Mouse (Mus musculus) kidney, postnatal 0 days (tissue): Measurements from ENCODE around the gene Fgfr4. TPM values are rescaled to one million over a fixed set of nuclear protein-coding genes. Genes with fewer than 3 reads are reported as not detected.
"Not testable (repeated sequence)": the region's sequence is repeated elsewhere in the genome, so short reads cannot be mapped to it uniquely, and the experiment has no call there.

Experiments
- ATAC-seq: fragments of 200-750 bp; cut with Nextera tagmentation; replicated peaks from 2 replicates; pipeline ENCODE4 v1.8.0; 2017; ENCODE audit warnings: low read depth, moderate number of reproducible peaks, moderate TSS enrichment, moderate library complexity; ENCODE audit not compliant: low FRiP score
- DNase-seq: peaks from one replicate; pipeline ENCODE4 v3.0.0-alpha.2; 2016; ENCODE audit warnings: low spot score
- H3K27ac ChIP-seq: fragments of 300-500 bp; sonication (generic); 2 replicates; pipeline ENCODE4 v1.5.1; 2014; ENCODE audit warnings: mild to moderate bottlenecking
- H3K27me3 ChIP-seq: fragments of 300-500 bp; sonication (generic); 2 replicates; pipeline ENCODE4 v1.6.1; 2014; ENCODE audit warnings: low read length, mixed read lengths; ENCODE audit not compliant: insufficient read depth
- H3K36me3 ChIP-seq: fragments of 300-500 bp; sonication (generic); 2 replicates; pipeline ENCODE4 v1.6.1; 2014; ENCODE audit warnings: low read length, mixed read lengths; ENCODE audit not compliant: insufficient read depth
- H3K4me1 ChIP-seq: fragments of 300-500 bp; sonication (generic); replicated peaks from 2 replicates; pipeline ENCODE4 v1.6.1; 2014; ENCODE audit warnings: antibody characterized with exemption, low read length, mixed read lengths; ENCODE audit not compliant: insufficient read depth
- H3K4me2 ChIP-seq: fragments of 300-500 bp; sonication (generic); 2 replicates; pipeline ENCODE4 v1.6.1; 2014; ENCODE audit warnings: mild to moderate bottlenecking, low read length, moderate library complexity, mixed read lengths
- H3K4me3 ChIP-seq: fragments of 300-500 bp; sonication (generic); replicated peaks from 2 replicates; pipeline ENCODE4 v1.5.1; 2014; ENCODE audit warnings: low read depth, low read length
- H3K9ac ChIP-seq: fragments of 300-500 bp; sonication (generic); 2 replicates; pipeline ENCODE4 v1.6.1; 2014; ENCODE audit warnings: low read depth, low read length
- H3K9me3 ChIP-seq: fragments of 300-500 bp; sonication (generic); replicated peaks from 2 replicates; pipeline ENCODE4 v1.6.1; 2016; ENCODE audit warnings: low read length, inconsistent platforms, mixed read lengths
- CTCF ChIP-seq: IDR thresholded peaks from 2 replicates; pipeline ENCODE4 v1.5.1; 2016; ENCODE audit warnings: antibody characterized with exemption, low read depth, mild to moderate bottlenecking, moderate library complexity
- WGBS: fragments of 180-500 bp; shearing (Covaris S2); extraction: QIAGEN DNeasy Blood & Tissue Kit; methylation state at CpG from one replicate; pipeline ENCODE4 v1.1.7; 2014; 5-methylcytosine and 5-hydroxymethylcytosine counted together
- polyA plus RNA-seq: library from polyadenylated mRNA; unstranded; fragments of >200 nt; fragmentation: Nextera tagmentation; extraction: Ambion mirVana; gene quantifications from 2 replicates; pipeline ENCODE4 v1.2.1, GENCODE M21; 2015

Fgfr4 gene
- polyA plus RNA-seq, 1 experiment from 2014 or later = 14.6 TPM

DNA sequence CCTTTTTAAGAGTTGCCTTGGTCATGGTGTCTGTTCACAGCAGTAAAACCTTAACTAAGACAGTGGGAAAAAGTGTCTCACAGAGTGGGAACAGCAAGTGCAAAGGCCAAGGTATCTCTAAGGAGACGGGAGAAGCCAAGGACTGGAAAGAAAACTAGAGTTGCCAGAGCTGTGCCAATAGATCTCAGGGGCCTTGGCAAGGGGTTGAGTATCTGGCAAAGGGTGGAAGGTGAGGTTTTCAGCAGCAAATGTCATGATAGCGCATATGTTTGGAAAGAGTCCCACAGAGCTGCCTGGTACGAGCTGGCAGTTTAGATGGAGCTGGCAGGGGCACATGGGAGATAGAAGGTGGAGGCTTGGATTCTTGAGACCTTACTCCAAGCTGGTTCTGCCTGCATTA, 27.2 kb downstream of the Fgfr4 start:
- H3K4me1 ChIP-seq = no peaks in the 10 kb centered on the region
- ATAC-seq (no peak), DNase-seq (no peak)
- H3K36me3 ChIP-seq = no peaks in the 10 kb centered on the region
- H3K27me3 ChIP-seq = no peaks in the 10 kb centered on the region
- no peak overlapping the region for H3K4me2 ChIP-seq
- no peak overlapping the region for H3K4me3 ChIP-seq
- no peak for TF ChIP-seq CTCF
- no peaks in the 10 kb centered on the region for H3K9me3 ChIP-seq
- H3K27ac ChIP-seq = no peak overlapping the region
- WGBS = 92% methylated on average over 3 of the region's 3 CpGs
- no peak overlapping the region for H3K9ac ChIP-seq

- H3K9ac ChIP-seq = peak overlapping the region; percentile 27; the same call in 1 of the 2 replicates
- 77% methylated on average over 2 of the region's 2 CpGs for WGBS
- ATAC-seq = no peak
These were observed 29.3 kb downstream of the Fgfr4 start for GRCm38 (mm10) chr13:55181786-55182172.

GRCm38 (mm10) chr13:55182173-55182894, 29.9 kb downstream of the Fgfr4 start:
- peak overlapping the region; percentile 60 for H3K4me2 ChIP-seq
- peak overlapping the region; percentile 27 for H3K9ac ChIP-seq
- 1% methylated on average over 23 of the region's 23 CpGs for WGBS
- no peaks in the 10 kb centered on the region for H3K27me3 ChIP-seq
- TF ChIP-seq CTCF = peak; percentile 70
- H3K27ac ChIP-seq = peak overlapping the region; percentile 78
- no peaks in the 10 kb centered on the region for H3K9me3 ChIP-seq
- no peaks in the 10 kb centered on the region for H3K4me1 ChIP-seq
- no peaks in the 10 kb centered on the region for H3K36me3 ChIP-seq
- ATAC-seq (peak; percentile 93), DNase-seq (peak; percentile 97)
- peak overlapping the region; percentile 17 for H3K4me3 ChIP-seq

More at GRCm38 (mm10) chr13:55181786-55182172, 29.3 kb downstream of the Fgfr4 start:
- no peak for TF ChIP-seq CTCF
- Histone ChIP-seq H3K4me3 (peak overlapping the region; percentile 17; the same call in 1 of the 2 replicates), H3K27me3 (no peaks in the 10 kb centered on the region), H3K9me3 (no peaks in the 10 kb centered on the region), H3K27ac (peak overlapping the region; percentile 78), H3K4me1 (no peaks in the 10 kb centered on the region), H3K4me2 (peak overlapping the region; percentile 60), H3K36me3 (no peaks in the 10 kb centered on the region)
- no peak for DNase-seq

GRCm38 (mm10) chr13:55183382-55183781, 30.9 kb downstream of the Fgfr4 start:
- Histone ChIP-seq H3K27me3 (no peaks in the 10 kb centered on the region), H3K4me1 (no peaks in the 10 kb centered on the region), H3K9ac (no peak overlapping the region), H3K4me2 (no peak overlapping the region), H3K4me3 (no peak overlapping the region), H3K9me3 (no peaks in the 10 kb centered on the region), H3K36me3 (no peaks in the 10 kb centered on the region), H3K27ac (no peak overlapping the region)
- ATAC-seq = no peak
- WGBS = 89% methylated on average over 6 of the region's 6 CpGs
- no peak for DNase-seq
- TF ChIP-seq CTCF = no peak

DNA sequence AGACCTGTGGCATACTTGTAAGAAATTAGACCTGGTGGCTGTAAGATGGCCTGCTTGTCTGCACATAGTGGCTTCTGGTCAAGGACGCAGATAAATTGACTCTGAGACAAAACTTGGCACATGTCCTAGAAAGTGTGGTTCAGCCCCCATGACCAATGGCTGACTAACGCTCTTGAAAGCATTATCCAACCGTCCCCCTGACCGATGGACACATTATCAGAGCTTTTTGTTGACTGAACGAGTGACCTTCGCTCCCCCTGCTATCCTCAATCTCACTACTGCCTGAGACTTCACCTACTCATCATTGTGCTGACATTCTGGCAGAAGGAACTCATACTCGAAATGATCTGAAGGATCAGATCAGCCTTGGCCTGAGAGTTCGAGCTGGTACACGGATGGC, 34.6 kb downstream of the Fgfr4 start:
- not testable (repeated sequence) for DNase-seq, H3K4me1 ChIP-seq, H3K36me3 ChIP-seq, H3K4me2 ChIP-seq, ATAC-seq, H3K9me3 ChIP-seq, H3K27me3 ChIP-seq, H3K4me3 ChIP-seq, H3K9ac ChIP-seq, H3K27ac ChIP-seq
- 26% methylated on average over 3 of the region's 9 CpGs for WGBS

GRCm38 (mm10) chr13:55189531-55190107, 37.2 kb downstream of the Fgfr4 start:
- DNase-seq (no peak), ATAC-seq (peak; percentile 4; the same call in 1 of the 2 replicates)
- H3K4me2 ChIP-seq = peak overlapping the region; percentile 52
- WGBS = 4% methylated on average over 12 of the region's 12 CpGs
- no peaks in the 10 kb centered on the region for H3K27me3 ChIP-seq
- TF ChIP-seq CTCF = no peak
- peak overlapping the region; percentile 90 for H3K27ac ChIP-seq
- peak overlapping the region; percentile 45 for H3K9ac ChIP-seq
- no peaks in the 10 kb centered on the region for H3K36me3 ChIP-seq
- peak overlapping the region; percentile 25 for H3K4me3 ChIP-seq
- no peaks in the 10 kb centered on the region for H3K9me3 ChIP-seq
- H3K4me1 ChIP-seq = peaks cover 7% of the 10 kb centered on the region; the same call in 1 of the 2 replicates
